ENCODE assay signal across 9 mouse cellular contexts in the genomic region with DNA sequence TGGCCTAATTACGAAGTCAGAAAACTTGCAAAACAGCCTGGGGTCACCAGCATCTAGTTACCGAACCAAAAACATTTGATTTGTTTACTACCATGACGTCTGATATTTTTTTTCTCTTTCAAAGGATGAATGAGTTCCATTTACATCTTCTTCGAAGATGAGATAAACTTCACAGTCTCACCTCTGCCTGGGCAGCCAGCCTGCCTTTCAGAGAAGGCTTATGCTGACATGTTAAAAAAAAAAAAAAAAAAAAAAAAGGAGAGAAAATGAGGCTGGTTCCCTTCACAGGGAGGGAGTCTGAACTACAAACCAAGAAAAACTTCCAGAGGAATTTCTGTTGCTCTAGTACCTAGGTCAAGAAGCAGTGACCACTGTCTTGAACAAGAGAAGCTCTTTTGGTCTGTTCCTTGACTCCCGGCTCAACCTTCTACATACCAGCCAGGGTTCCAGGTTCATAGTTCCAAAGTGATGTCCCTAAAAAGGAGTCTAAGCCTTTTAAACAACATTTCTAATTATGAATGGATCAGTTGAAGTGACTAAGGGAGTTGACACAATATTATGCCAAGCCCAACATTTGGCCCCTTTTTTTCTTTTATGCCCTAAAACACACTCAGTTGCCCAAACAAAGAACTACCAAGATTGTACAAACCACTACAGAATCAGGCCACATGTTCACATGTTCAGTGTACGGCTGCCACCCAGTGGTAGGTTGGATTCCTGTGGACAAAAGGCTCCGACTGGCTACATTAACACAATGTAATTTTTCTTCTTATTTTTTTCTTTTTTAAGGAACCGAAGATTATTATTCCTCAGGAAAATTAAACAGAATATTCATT. TPM values are rescaled to one million over a fixed set of nuclear protein-coding genes. Genes with fewer than 3 reads are reported as not detected.
A peak's percentile ranks its signal among the peaks of the same experiment; 100 is the strongest.
DNase-seq lines count a peak whose midpoint lies in the region; ATAC-seq lines count a peak whose summit lies in the region.
"Had no signal": no experiment of that assay in that cellular context is flagged by ENCODE, and none has a peak within 500 bp of the region (broad histone marks: within the 10 kb centered on the region; RNA-seq: fewer than 3 reads in every experiment).

No protein-coding gene starts in this region.

- H3K4me2 ChIP-seq in limb, embryonic 11.5 days (ENCODE audit: low read depth, severe bottlenecking): no peak overlapping the region

- no peak overlapping the region for H3K4me3 ChIP-seq in limb, embryonic 11.5 days (ENCODE audit: low read depth, low read length)
- H3K4me3 ChIP-seq: myocyte had no signal

- H3K27me3 ChIP-seq in limb, embryonic 11.5 days (ENCODE audit: control insufficient read depth, insufficient read depth, low read length): no peaks in the 10 kb centered on the region

- H3K4me1 ChIP-seq in limb, embryonic 11.5 days (ENCODE audit: control insufficient read depth, insufficient read depth, low read length): peaks cover 11% of the 10 kb centered on the region; the same call in 1 of the 2 replicates

- H3K9me3 ChIP-seq in limb, embryonic 11.5 days (ENCODE audit: control insufficient read depth, low read length): no peaks in the 10 kb centered on the region

- peak; percentile 87 for ATAC-seq in common myeloid progenitor, adult 5-6 weeks (replicated peaks; ENCODE audit: low read depth, poor library complexity, severe bottlenecking)
- peak; percentile 69 for ATAC-seq in limb, embryonic 11.5 days (ENCODE audit: insufficient number of reproducible peaks, low FRiP score, low TSS enrichment, low read depth)
- peak; percentile 73; the same call in 1 of the 2 replicates for ATAC-seq in monocyte, adult 5-6 weeks (replicated peaks; ENCODE audit: insufficient number of reproducible peaks, low FRiP score, low TSS enrichment, poor library complexity, severe bottlenecking)

- H3K27ac ChIP-seq in limb, embryonic 11.5 days (replicated peaks; ENCODE audit: low read depth, low read length): no peak overlapping the region

- 59% methylated on average over 8 of the region's 8 CpGs for WGBS in limb, embryonic 11.5 days

- intact Hi-C loops in gastrocnemius, postnatal 14 days (cut with DNase I; ENCODE audit: low total_unique reads): loop anchor here (10.0 kb wide), 2 partner anchors 461 to 671 kb away; no protein-coding TSS in a partner anchor

- no peaks in the 10 kb centered on the region for H3K36me3 ChIP-seq in limb, embryonic 11.5 days (ENCODE audit: control insufficient read depth, insufficient read depth, low read length)

- DNase-seq in urinary bladder, adult 18-20 months (ENCODE audit: low spot score in 2 of 2): peak; percentile 33 to 37
- no peak for DNase-seq in urinary bladder, postnatal 10 days (ENCODE audit: low spot score)
- DNase-seq in gastrocnemius, postnatal 14 days: peak; percentile 63
- DNase-seq in kidney, adult 8-10 months: peak; percentile 22 to 72
- peak; percentile 83 for DNase-seq in limb, embryonic 11.5 days (ENCODE audit: low spot score)
- peak; percentile 49 to 72 for DNase-seq in spleen, postnatal 4 days (ENCODE audit: low spot score in 2 of 2)

- H3K9ac ChIP-seq in limb, embryonic 11.5 days (ENCODE audit: low read length): no peak overlapping the region

RNA-seq across cellular contexts. Expression of gene Ica1, which starts 42.4 kb away (rescaled TPM):
- total RNA-seq in common myeloid progenitor, adult 5-6 weeks (2017): 27.6 and 28.1 TPM in 2 replicates
- total RNA-seq in gastrocnemius, postnatal 14 days (2021): 1 to 10 TPM; 3.1 to 3.8 TPM
- 17.5 and 17.7 TPM in 2 replicates for polyA plus RNA-seq in limb, embryonic 11.5 days (2014; fragmentation: Nextera tagmentation; extraction: Ambion mirVana)
- total RNA-seq in monocyte, adult 5-6 weeks (2017): 0.39 to 4.6 TPM (median 3.5 TPM) in 3 replicates
